Mouse (Mus musculus) liver, embryonic 14.5 days (tissue): ENCODE data around the gene Bri3.

ENCODE experiments used
- CTCF ChIP-seq: IDR thresholded peaks from 2 replicates; pipeline ENCODE4 v1.5.1; 2016; ENCODE audit warnings: antibody characterized with exemption, low read depth, control low read depth
- EP300 ChIP-seq: IDR thresholded peaks from 2 replicates; pipeline ENCODE4 v1.6.1; 2016; ENCODE audit warnings: antibody characterized with exemption, low read depth

- TF ChIP-seq CTCF (no peak), EP300 (no peak)
Measured at GRCm38 (mm10) chr5:144219936-144220335, 24.3 kb upstream of the Bri3 start.
